Mouse (Mus musculus): ENCODE data around the gene Stmnd1. TPM values are rescaled to one million over a fixed set of nuclear protein-coding genes. Genes with fewer than 3 reads are reported as not detected.
A peak's percentile ranks its signal among the peaks of the same experiment; 100 is the strongest.

Stmnd1 gene
- polyA plus RNA-seq, 1 experiment from 2014 or later: not detected

- Histone ChIP-seq H3K36me3 (no peaks in the 10 kb centered on the region), H3K4me3 (no peak overlapping the region), H3K27ac (no peak overlapping the region), H3K9me3 (no peaks in the 10 kb centered on the region), H3K27me3 (ENCODE audit: insufficient read depth, poor library complexity, severe bottlenecking) (no peaks in the 10 kb centered on the region), H3K4me1 (replicated peaks) (no peaks in the 10 kb centered on the region)
- 79% methylated on average over 4 of the region's 4 CpGs for WGBS
- no peak for DNase-seq (ENCODE audit: low spot score)
Measured at GRCm38 (mm10) chr13:46259526-46259925, 14.0 kb upstream of the Stmnd1 start.

GRCm38 (mm10) chr13:46261244-46261643, 12.3 kb upstream of the Stmnd1 start:
- no peak overlapping the region for H3K4me3 ChIP-seq
- no peaks in the 10 kb centered on the region for H3K27me3 ChIP-seq (ENCODE audit: insufficient read depth, poor library complexity, severe bottlenecking)
- no peaks in the 10 kb centered on the region for H3K36me3 ChIP-seq
- no peak for DNase-seq (ENCODE audit: low spot score)
- H3K4me1 ChIP-seq (replicated peaks): no peaks in the 10 kb centered on the region
- H3K27ac ChIP-seq: no peak overlapping the region
- no peaks in the 10 kb centered on the region for H3K9me3 ChIP-seq
- 53% methylated on average over 3 of the region's 3 CpGs for WGBS

GRCm38 (mm10) chr13:46267783-46268182, 5.7 kb upstream of the Stmnd1 start:
- H3K9me3 ChIP-seq: no peaks in the 10 kb centered on the region
- H3K27me3 ChIP-seq (ENCODE audit: insufficient read depth, poor library complexity, severe bottlenecking): no peaks in the 10 kb centered on the region; the same call in 1 of the 2 replicates
- H3K36me3 ChIP-seq: no peaks in the 10 kb centered on the region
- no peak for DNase-seq (ENCODE audit: low spot score)
- H3K4me3 ChIP-seq: no peak overlapping the region
- peaks cover 18% of the 10 kb centered on the region for H3K4me1 ChIP-seq (replicated peaks)
- no peak overlapping the region for H3K27ac ChIP-seq

GRCm38 (mm10) chr13:46268341-46268740, 5.2 kb upstream of the Stmnd1 start:
- Histone ChIP-seq H3K4me1 (replicated peaks) (peaks cover 24% of the 10 kb centered on the region), H3K27ac (no peak overlapping the region), H3K4me3 (no peak overlapping the region), H3K9me3 (no peaks in the 10 kb centered on the region), H3K27me3 (ENCODE audit: insufficient read depth, poor library complexity, severe bottlenecking) (no peaks in the 10 kb centered on the region; the same call in 1 of the 2 replicates), H3K36me3 (no peaks in the 10 kb centered on the region)
- DNase-seq (ENCODE audit: low spot score): no peak
- WGBS: 57% methylated on average over 3 of the region's 3 CpGs

- no peaks in the 10 kb centered on the region; the same call in 1 of the 2 replicates for H3K27me3 ChIP-seq (ENCODE audit: insufficient read depth, poor library complexity, severe bottlenecking)
- H3K36me3 ChIP-seq: no peaks in the 10 kb centered on the region
- H3K4me1 ChIP-seq (replicated peaks): peaks cover 30% of the 10 kb centered on the region
- no peak overlapping the region for H3K4me3 ChIP-seq
- WGBS: 56% methylated on average over 7 of the region's 7 CpGs
- no peaks in the 10 kb centered on the region for H3K9me3 ChIP-seq
- DNase-seq (ENCODE audit: low spot score): no peak
- 0 out of 2 replicates have a peak overlapping the region, but pooled peaks have one; percentile 0 for H3K27ac ChIP-seq
Measured at GRCm38 (mm10) chr13:46268815-46269445, 4.6 kb upstream of the Stmnd1 start.

GRCm38 (mm10) chr13:46272811-46273452, 589 bp upstream of the Stmnd1 start:
- DNase-seq (ENCODE audit: low spot score): peak; percentile 27
- Histone ChIP-seq H3K27me3 (ENCODE audit: insufficient read depth, poor library complexity, severe bottlenecking) (no peaks in the 10 kb centered on the region; the same call in 1 of the 2 replicates), H3K27ac (peak overlapping the region; percentile 73), H3K36me3 (no peaks in the 10 kb centered on the region), H3K4me3 (peak overlapping the region; percentile 45), H3K9me3 (no peaks in the 10 kb centered on the region), H3K4me1 (replicated peaks) (peaks cover 34% of the 10 kb centered on the region)
- WGBS: 12% methylated on average over 17 of the region's 17 CpGs

- no peak overlapping the region for H3K4me3 ChIP-seq
- H3K9me3 ChIP-seq: no peaks in the 10 kb centered on the region
- 91% methylated on average over 4 of the region's 4 CpGs for WGBS
- H3K4me1 ChIP-seq (replicated peaks): peaks cover 19% of the 10 kb centered on the region
- H3K27me3 ChIP-seq (ENCODE audit: insufficient read depth, poor library complexity, severe bottlenecking): no peaks in the 10 kb centered on the region; the same call in 1 of the 2 replicates
- H3K36me3 ChIP-seq: no peaks in the 10 kb centered on the region
- no peak overlapping the region for H3K27ac ChIP-seq
- DNase-seq (ENCODE audit: low spot score): no peak
Measured at GRCm38 (mm10) chr13:46275701-46276100, 2.2 kb downstream of the Stmnd1 start.

GRCm38 (mm10) chr13:46282543-46282942, 9.0 kb downstream of the Stmnd1 start:
- 88% methylated on average over 2 of the region's 2 CpGs for WGBS
- Histone ChIP-seq H3K36me3 (no peaks in the 10 kb centered on the region), H3K9me3 (no peaks in the 10 kb centered on the region; the same call in 1 of the 2 replicates), H3K27me3 (ENCODE audit: insufficient read depth, poor library complexity, severe bottlenecking) (no peaks in the 10 kb centered on the region), H3K4me1 (replicated peaks) (no peaks in the 10 kb centered on the region), H3K27ac (no peak overlapping the region), H3K4me3 (no peak overlapping the region)
- DNase-seq (ENCODE audit: low spot score): no peak

GRCm38 (mm10) chr13:46287801-46288200, 14.3 kb downstream of the Stmnd1 start:
- WGBS: 80% methylated on average over 8 of the region's 8 CpGs

GRCm38 (mm10) chr13:46288372-46288771, 14.9 kb downstream of the Stmnd1 start:
- Histone ChIP-seq H3K36me3 (no peaks in the 10 kb centered on the region), H3K4me3 (no peak overlapping the region), H3K27me3 (ENCODE audit: insufficient read depth, poor library complexity, severe bottlenecking) (no peaks in the 10 kb centered on the region), H3K9me3 (no peaks in the 10 kb centered on the region; the same call in 1 of the 2 replicates), H3K27ac (no peak overlapping the region), H3K4me1 (replicated peaks) (no peaks in the 10 kb centered on the region)
- DNase-seq (ENCODE audit: low spot score): no peak
- WGBS: 86% methylated on average over 5 of the region's 5 CpGs

More at GRCm38 (mm10) chr13:46287801-46288200, 14.3 kb downstream of the Stmnd1 start:
- Histone ChIP-seq H3K4me1 (replicated peaks) (no peaks in the 10 kb centered on the region), H3K27me3 (ENCODE audit: insufficient read depth, poor library complexity, severe bottlenecking) (no peaks in the 10 kb centered on the region), H3K9me3 (no peaks in the 10 kb centered on the region; the same call in 1 of the 2 replicates), H3K36me3 (no peaks in the 10 kb centered on the region), H3K4me3 (no peak overlapping the region), H3K27ac (no peak overlapping the region)
- DNase-seq (ENCODE audit: low spot score): no peak

GRCm38 (mm10) chr13:46290537-46290936, 17.0 kb downstream of the Stmnd1 start:
- Histone ChIP-seq H3K36me3 (no peaks in the 10 kb centered on the region), H3K27ac (no peak overlapping the region), H3K4me1 (replicated peaks) (no peaks in the 10 kb centered on the region), H3K9me3 (no peaks in the 10 kb centered on the region), H3K4me3 (no peak overlapping the region), H3K27me3 (ENCODE audit: insufficient read depth, poor library complexity, severe bottlenecking) (no peaks in the 10 kb centered on the region)
- DNase-seq (ENCODE audit: low spot score): no peak
- 89% methylated on average over 1 of the region's 1 CpGs for WGBS

GRCm38 (mm10) chr13:46294365-46294764, 20.8 kb downstream of the Stmnd1 start:
- H3K27ac ChIP-seq: no peak overlapping the region
- H3K27me3 ChIP-seq (ENCODE audit: insufficient read depth, poor library complexity, severe bottlenecking): no peaks in the 10 kb centered on the region
- H3K4me3 ChIP-seq: no peak overlapping the region
- no peaks in the 10 kb centered on the region for H3K36me3 ChIP-seq
- DNase-seq (ENCODE audit: low spot score): no peak
- no peaks in the 10 kb centered on the region for H3K4me1 ChIP-seq (replicated peaks)
- H3K9me3 ChIP-seq: no peaks in the 10 kb centered on the region

- WGBS: 93% methylated on average over 4 of the region's 4 CpGs
- Histone ChIP-seq H3K36me3 (no peaks in the 10 kb centered on the region), H3K4me3 (no peak overlapping the region), H3K27ac (no peak overlapping the region), H3K4me1 (replicated peaks) (no peaks in the 10 kb centered on the region), H3K9me3 (no peaks in the 10 kb centered on the region), H3K27me3 (ENCODE audit: insufficient read depth, poor library complexity, severe bottlenecking) (no peaks in the 10 kb centered on the region)
- DNase-seq (ENCODE audit: low spot score): no peak
Measured at GRCm38 (mm10) chr13:46297701-46298100, 24.2 kb downstream of the Stmnd1 start.

Measured in hindbrain, embryonic 10.5 days (tissue).